Mouse (Mus musculus): ENCODE results near the gene Slc3a1. TPM values are rescaled to one million over a fixed set of nuclear protein-coding genes. Genes with fewer than 3 reads are reported as not detected.

Gene Slc3a1
- polyA plus RNA-seq (2015; fragmentation: Nextera tagmentation; extraction: Ambion mirVana) = 0.06 and 0.08 TPM in 2 replicates

DNA sequence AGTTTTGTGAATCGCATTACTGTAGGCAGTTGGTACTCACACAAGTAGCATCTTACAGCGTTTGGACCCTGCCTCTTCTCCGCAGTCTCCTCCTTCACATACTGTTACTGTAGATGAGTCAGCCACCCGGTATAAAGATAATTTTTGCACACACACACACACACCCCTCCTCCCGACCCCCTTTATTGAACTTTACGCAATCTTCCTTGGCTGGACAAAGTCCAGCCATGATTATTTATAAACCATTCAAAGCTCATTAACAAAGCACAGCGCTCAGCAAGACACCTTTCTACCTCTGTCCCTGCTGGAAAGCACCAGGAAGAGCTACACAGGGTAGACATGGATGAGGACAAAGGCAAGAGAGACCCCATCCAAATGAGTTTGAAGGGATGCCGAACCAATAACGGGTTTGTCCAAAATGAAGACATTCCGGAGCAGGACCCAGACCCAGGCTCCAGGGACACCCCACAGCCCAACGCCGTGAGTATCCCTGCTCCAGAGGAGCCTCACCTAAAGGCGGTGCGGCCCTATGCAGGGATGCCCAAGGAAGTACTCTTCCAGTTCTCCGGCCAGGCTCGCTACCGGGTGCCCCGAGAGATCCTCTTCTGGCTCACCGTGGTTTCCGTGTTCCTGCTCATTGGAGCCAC is at the start of gene Slc3a1:
Slc3a1 (plus strand) TSS at position 284 of the 647 bp plus-strand sequence.

GRCm38 (mm10) chr17:85090120-85091099 is 62.2 kb downstream of the Slc3a1 start, which contains the start of the genes Prepl and Camkmt:
TSS of gene Prepl (minus strand) at chr17:85090241.
TSS of gene Camkmt (plus strand) at chr17:85090552.

Other genes with a start within 250 kb of the Slc3a1 start
- 26.8 and 30.0 TPM in 2 replicates for gene Lrpprc, start 237.6 kb upstream of the Slc3a1 start, polyA plus RNA-seq (2015; fragmentation: Nextera tagmentation; extraction: Ambion mirVana)
- 89.1 and 89.5 TPM in 2 replicates for gene Ppm1b, start 71.6 kb upstream of the Slc3a1 start, polyA plus RNA-seq (2015; fragmentation: Nextera tagmentation; extraction: Ambion mirVana)
- 98.5 and 99.8 TPM in 2 replicates for gene Prepl, start 61.9 kb downstream of the Slc3a1 start, polyA plus RNA-seq (2015; fragmentation: Nextera tagmentation; extraction: Ambion mirVana)
- 3.8 and 4.6 TPM in 2 replicates for gene Camkmt, start 62.2 kb downstream of the Slc3a1 start, polyA plus RNA-seq (2015; fragmentation: Nextera tagmentation; extraction: Ambion mirVana)